Mouse (Mus musculus) hindbrain, postnatal 0 days (tissue): ENCODE measurements around the gene Tcf7. TPM values are rescaled to one million over a fixed set of nuclear protein-coding genes. Genes with fewer than 3 reads are reported as not detected.

Experiments
- ATAC-seq: fragments of 200-750 bp; cut with Nextera tagmentation; 2 replicates; pipeline ENCODE4 v1.8.0; 2017; ENCODE audit warnings: mild to moderate bottlenecking, moderate TSS enrichment, moderate library complexity
- DNase-seq: peaks from one replicate; pipeline ENCODE4 v3.0.0-alpha.2; 2015; ENCODE audit warnings: low spot score
- H3K27ac ChIP-seq: fragments of 300-500 bp; sonication (generic); 2 replicates; pipeline ENCODE4 v1.5.1; 2014; ENCODE audit warnings: mild to moderate bottlenecking
- H3K27me3 ChIP-seq: fragments of 300-500 bp; sonication (generic); 2 replicates; pipeline ENCODE4 v1.6.1; 2014; ENCODE audit warnings: low read length, mixed read lengths; ENCODE audit not compliant: insufficient read depth
- H3K36me3 ChIP-seq: fragments of 300-500 bp; sonication (generic); 2 replicates; pipeline ENCODE4 v1.6.1; 2014; ENCODE audit warnings: low read length, mixed read lengths; ENCODE audit not compliant: insufficient read depth
- H3K4me1 ChIP-seq: fragments of 300-500 bp; sonication (generic); 2 replicates; pipeline ENCODE4 v1.6.1; 2014; ENCODE audit warnings: antibody characterized with exemption, low read length, mixed read lengths; ENCODE audit not compliant: insufficient read depth
- H3K4me2 ChIP-seq: fragments of 300-500 bp; sonication (generic); 2 replicates; pipeline ENCODE4 v1.6.1; 2014; ENCODE audit warnings: low read depth, mild to moderate bottlenecking, low read length, moderate library complexity, mixed read lengths
- H3K4me3 ChIP-seq: fragments of 300-500 bp; sonication (generic); 2 replicates; pipeline ENCODE4 v1.5.1; 2014; ENCODE audit warnings: low read length
- H3K9ac ChIP-seq: fragments of 300-500 bp; sonication (generic); replicated peaks from 2 replicates; pipeline ENCODE4 v1.6.1; 2014; ENCODE audit warnings: mild to moderate bottlenecking, low read length, moderate library complexity, mixed read lengths
- H3K9me3 ChIP-seq: fragments of 300-500 bp; sonication (generic); 2 replicates; pipeline ENCODE4 v1.6.1; 2016; ENCODE audit warnings: low read length, mixed read lengths
- CTCF ChIP-seq: IDR thresholded peaks from 2 replicates; pipeline ENCODE4 v1.5.1; 2016; ENCODE audit warnings: antibody characterized with exemption, control low read depth, low read depth
- WGBS: fragments of 180-500 bp; shearing (Covaris S2); extraction: QIAGEN DNeasy Blood & Tissue Kit; methylation state at CpG from one replicate; pipeline ENCODE4 v1.1.7; 2014; 5-methylcytosine and 5-hydroxymethylcytosine counted together
- polyA plus RNA-seq: library from polyadenylated mRNA; unstranded; fragments of >200 nt; fragmentation: Nextera tagmentation; extraction: Ambion mirVana; gene quantifications from 2 replicates; pipeline ENCODE4 v1.2.1, GENCODE M21; 2015
- total RNA-seq: library from RNA; depleted of rRNA; stranded (reverse); fragments of >200 nt; gene quantifications from 2 replicates; pipeline ENCODE4 v1.2.3, GENCODE M21; 2014

The Tcf7 gene
- total and polyA plus RNA-seq, 2 experiments from 2014 or later = 3.3 to 4.3 TPM

DNA sequence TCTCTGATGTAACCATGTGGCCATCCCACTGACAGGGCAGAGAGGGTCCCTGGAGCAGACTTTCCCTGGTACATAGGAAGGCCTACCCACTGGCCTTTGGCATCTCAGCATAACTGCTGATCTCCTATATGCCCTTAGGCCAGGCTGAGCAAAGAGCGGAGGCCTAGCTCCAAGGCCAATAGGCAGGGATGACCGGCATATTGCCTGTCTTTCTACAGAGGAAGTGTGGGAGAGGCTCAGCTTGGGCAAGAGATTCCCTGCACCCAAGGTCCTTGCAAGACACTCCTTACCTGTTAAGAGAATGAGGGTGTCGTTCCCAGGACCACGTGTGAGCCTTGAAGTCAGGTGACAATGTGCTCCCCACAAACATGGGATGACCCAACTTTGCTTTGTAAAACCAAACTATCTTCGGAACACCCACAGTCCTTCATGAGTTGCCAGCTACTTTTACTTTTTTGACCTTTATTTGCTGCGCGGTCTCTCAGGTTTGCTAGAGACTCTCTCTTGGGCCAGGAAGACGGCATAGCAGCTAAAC, 3.1 kb downstream of the Tcf7 start:
- H3K4me2 ChIP-seq = no peak overlapping the region
- 95% methylated on average over 8 of the region's 8 CpGs for WGBS
- H3K27ac ChIP-seq = no peak overlapping the region
- ATAC-seq = no peak
- no peaks in the 10 kb centered on the region for H3K36me3 ChIP-seq
- H3K27me3 ChIP-seq = peaks cover 4% of the 10 kb centered on the region; the same call in 1 of the 2 replicates
- H3K4me1 ChIP-seq = peaks cover 10% of the 10 kb centered on the region; the same call in 1 of the 2 replicates
- H3K4me3 ChIP-seq = no peak overlapping the region
- no peak for TF ChIP-seq CTCF
- DNase-seq = no peak
- H3K9me3 ChIP-seq = no peaks in the 10 kb centered on the region
- no peak overlapping the region for H3K9ac ChIP-seq

DNA sequence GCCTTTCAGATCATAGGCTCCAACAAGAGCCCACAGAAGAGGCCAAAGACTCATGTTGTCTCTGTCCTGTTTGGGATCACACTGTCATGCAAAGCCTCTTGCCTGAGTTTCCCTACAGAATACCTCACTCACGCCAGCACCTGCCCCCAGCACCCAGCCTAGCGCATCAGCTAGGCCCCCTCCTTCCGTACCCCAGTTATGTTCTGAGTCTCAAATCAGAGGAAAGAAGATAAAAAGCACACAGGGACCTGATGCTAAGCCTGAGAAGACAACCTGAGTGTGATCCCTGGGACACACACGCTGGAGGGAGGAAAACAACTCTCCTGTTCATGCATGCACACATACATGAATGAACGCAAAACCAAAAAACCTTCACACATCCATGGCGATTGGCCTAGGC, 3.8 kb downstream of the Tcf7 start:
- DNase-seq = no peak
- H3K9me3 ChIP-seq = no peaks in the 10 kb centered on the region
- no peak overlapping the region for H3K4me3 ChIP-seq
- no peaks in the 10 kb centered on the region for H3K36me3 ChIP-seq
- H3K27me3 ChIP-seq = 0 out of 2 replicates have a peak, but pooled peaks cover under 1% of the 10 kb centered on the region
- H3K4me1 ChIP-seq = peaks cover 3% of the 10 kb centered on the region; the same call in 1 of the 2 replicates
- H3K27ac ChIP-seq = no peak overlapping the region
- no peak overlapping the region for H3K4me2 ChIP-seq
- no peak for TF ChIP-seq CTCF
- WGBS = 96% methylated on average over 6 of the region's 6 CpGs
- no peak overlapping the region for H3K9ac ChIP-seq
- no peak for ATAC-seq

DNA sequence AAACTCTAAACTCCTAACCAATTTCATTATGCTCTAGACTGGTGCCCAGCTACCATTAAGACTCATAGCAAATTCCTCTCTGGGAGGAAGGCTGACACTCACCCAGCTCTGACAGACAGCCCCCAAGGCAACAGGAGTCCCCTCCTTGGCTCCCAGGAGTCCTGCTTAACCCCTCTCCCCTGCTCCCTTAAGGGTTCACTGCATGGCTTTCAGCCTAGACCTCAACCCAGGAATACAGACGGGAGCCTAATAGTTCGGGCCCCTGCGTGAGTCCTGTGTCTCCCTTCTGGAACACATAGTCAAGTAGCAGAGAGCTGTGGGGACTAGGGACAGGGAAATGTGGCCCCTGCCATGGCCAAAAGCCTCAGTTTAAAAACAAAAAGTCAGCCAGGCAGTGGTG, 4.7 kb downstream of the Tcf7 start:
- no peaks in the 10 kb centered on the region for H3K9me3 ChIP-seq
- WGBS = 97% methylated on average over 3 of the region's 3 CpGs
- no peak overlapping the region for H3K4me2 ChIP-seq
- DNase-seq = no peak
- ATAC-seq = no peak
- no peak overlapping the region for H3K4me3 ChIP-seq
- no peaks in the 10 kb centered on the region for H3K36me3 ChIP-seq
- no peaks in the 10 kb centered on the region for H3K27me3 ChIP-seq
- H3K4me1 ChIP-seq = no peaks in the 10 kb centered on the region; the same call in 1 of the 2 replicates
- no peak overlapping the region for H3K27ac ChIP-seq
- no peak overlapping the region for H3K9ac ChIP-seq
- no peak for TF ChIP-seq CTCF

DNA sequence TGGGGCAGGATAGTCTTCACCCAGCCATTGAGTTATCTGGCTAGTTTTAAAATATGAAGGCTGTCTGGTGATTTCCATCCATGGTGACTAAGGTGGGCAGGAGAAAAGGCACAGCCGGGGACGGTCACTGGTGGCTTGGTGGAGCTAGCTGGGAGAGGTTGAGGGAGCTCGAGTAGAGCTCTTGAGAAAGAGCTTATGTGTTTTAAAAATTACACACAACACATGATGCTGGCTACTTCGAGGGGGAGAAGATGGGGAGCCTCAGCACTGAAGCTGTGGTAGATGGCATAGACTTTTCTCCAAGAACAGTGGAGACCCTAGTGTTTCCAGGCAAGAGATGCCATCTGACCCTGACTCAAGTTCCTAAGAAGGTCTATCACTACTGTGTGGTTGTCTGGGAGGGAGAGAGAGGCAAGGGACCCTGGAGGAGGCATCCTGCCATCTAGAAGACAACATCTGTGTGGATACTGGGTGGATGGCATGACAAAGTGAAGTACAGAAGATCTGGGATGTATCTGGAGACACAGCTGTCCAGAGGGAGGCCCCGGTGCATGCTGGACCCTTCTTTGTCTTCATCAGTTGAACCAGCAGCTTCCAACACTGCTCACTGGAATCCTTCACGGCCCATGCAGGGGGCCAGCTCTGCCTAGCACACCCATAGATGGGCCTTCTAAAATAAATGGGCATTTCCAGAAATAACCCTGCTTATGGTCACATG, 5.2 kb downstream of the Tcf7 start:
- ATAC-seq (no peak), DNase-seq (no peak)
- Histone ChIP-seq H3K9me3 (no peaks in the 10 kb centered on the region), H3K4me1 (peaks cover 6% of the 10 kb centered on the region; the same call in 1 of the 2 replicates), H3K36me3 (no peaks in the 10 kb centered on the region), H3K4me3 (no peak overlapping the region), H3K27me3 (no peaks in the 10 kb centered on the region), H3K4me2 (no peak overlapping the region), H3K27ac (no peak overlapping the region), H3K9ac (no peak overlapping the region)
- 92% methylated on average over 6 of the region's 6 CpGs for WGBS
- no peak for TF ChIP-seq CTCF

DNA sequence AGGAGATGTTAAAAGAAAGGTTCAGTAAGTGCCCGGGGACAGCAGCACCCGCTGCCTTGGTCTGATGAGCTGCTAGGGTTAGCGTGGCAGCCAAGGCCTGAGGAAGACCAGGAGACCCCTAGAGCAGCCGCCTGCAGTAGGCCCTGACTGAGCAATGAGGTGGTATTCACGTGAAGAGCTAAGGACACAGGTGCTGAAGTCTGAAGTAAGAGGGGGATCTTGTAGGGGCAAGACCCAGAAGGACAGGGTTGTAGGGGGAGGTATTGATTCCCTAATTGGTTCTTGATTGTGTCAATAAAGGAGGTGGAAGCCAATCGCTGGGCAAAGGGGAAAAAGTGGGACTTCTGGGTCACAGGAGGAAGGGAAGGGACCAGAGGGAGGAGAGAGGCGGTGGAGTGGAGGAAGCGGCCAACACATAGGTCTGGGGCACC, 5.8 kb downstream of the Tcf7 start:
- DNase-seq = no peak
- no peak for ATAC-seq
- Histone ChIP-seq H3K27me3 (no peaks in the 10 kb centered on the region), H3K9ac (no peak overlapping the region), H3K4me1 (peaks cover 10% of the 10 kb centered on the region; the same call in 1 of the 2 replicates), H3K9me3 (no peaks in the 10 kb centered on the region), H3K27ac (no peak overlapping the region), H3K36me3 (no peaks in the 10 kb centered on the region), H3K4me2 (no peak overlapping the region), H3K4me3 (no peak overlapping the region)
- TF ChIP-seq CTCF = no peak
- 89% methylated on average over 8 of the region's 8 CpGs for WGBS

GRCm38 (mm10) chr11:52275774-52276555, 6.8 kb downstream of the Tcf7 start:
- DNase-seq = no peak
- H3K4me1 ChIP-seq = peaks cover 10% of the 10 kb centered on the region; the same call in 1 of the 2 replicates
- WGBS = 83% methylated on average over 9 of the region's 9 CpGs
- no peaks in the 10 kb centered on the region for H3K36me3 ChIP-seq
- TF ChIP-seq CTCF = no peak
- H3K9me3 ChIP-seq = no peaks in the 10 kb centered on the region
- no peak overlapping the region for H3K4me3 ChIP-seq
- H3K27me3 ChIP-seq = no peaks in the 10 kb centered on the region
- H3K4me2 ChIP-seq = no peak overlapping the region
- H3K9ac ChIP-seq = no peak overlapping the region
- H3K27ac ChIP-seq = no peak overlapping the region
- ATAC-seq = no peak
